Mouse (Mus musculus) liver, adult 2 months (tissue): ENCODE measurements around the gene Hc.

Source experiments
- CTCF ChIP-seq: fragments of 200-500 bp; IDR thresholded peaks from 2 replicates; pipeline ENCODE4 v1.5.1; 2011; ENCODE audit warnings: low read depth, low read length, control low read depth
- POLR2A ChIP-seq: fragments of 200-500 bp; IDR thresholded peaks from 2 replicates; pipeline ENCODE4 v1.6.1; 2011; ENCODE audit warnings: low read length, control low read depth; ENCODE audit not compliant: insufficient read depth; ENCODE audit errors: extremely low read depth

DNA sequence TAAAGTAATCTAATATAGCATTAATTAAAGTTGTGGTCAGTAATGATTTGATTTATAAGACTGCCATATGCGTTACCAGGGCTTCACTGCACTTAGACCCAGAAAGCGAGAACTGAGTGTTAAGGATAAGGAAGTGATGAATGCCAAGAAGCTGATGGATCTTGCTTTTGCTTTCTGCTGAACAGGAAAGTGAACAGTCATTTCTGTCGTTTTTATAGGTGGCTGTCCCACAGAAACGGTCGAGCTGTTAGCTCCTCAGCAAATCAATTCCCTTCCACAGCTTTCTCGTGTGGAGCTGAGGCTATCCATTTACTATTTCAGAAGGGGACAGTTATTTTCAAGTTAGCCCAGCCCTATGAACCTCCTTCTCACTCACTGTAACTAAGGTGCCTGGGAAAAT, 341 bp downstream of the Hc start:
- no peak for TF ChIP-seq CTCF
- TF ChIP-seq POLR2A = no peak
